Mouse (Mus musculus): ENCODE measurements around the gene Fam71e2.

Fam71e2 gene

DNA sequence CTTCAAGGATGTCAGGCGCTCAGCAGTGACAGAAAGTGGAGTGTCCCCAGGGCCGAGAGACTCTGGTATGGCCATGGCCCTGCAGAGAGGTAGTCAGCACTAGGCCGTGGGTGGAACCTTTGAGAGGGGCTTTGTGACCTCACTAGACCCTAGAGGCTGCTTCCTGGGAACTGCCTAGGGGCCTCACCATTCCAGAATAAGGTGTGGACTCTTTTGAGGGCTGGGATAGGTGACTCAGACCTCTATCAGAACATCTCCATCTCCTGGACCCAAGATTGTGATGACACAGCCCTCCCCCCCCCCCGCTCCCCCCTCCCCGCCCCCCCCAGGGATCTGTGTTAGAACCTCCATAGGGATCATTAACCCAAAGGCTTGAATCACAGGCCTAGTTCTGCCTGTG, at the start of gene Fam71e2:
Fam71e2 (minus strand) TSS at position 101 of the 400 bp plus-strand sequence.
- in situ Hi-C loops (cut with MboI, MseI) = no loop called here

- in situ Hi-C loops (cut with MboI, MseI) = loop anchor here in 1 of 2 experiments (10.0 kb wide), 1 partner anchor 862 kb away; no protein-coding TSS in a partner anchor
Measured at GRCm38 (mm10) chr7:4816559-4816958, 45.5 kb upstream of the Fam71e2 start.

GRCm38 (mm10) chr7:4813105-4813791, 42.1 kb upstream of the Fam71e2 start:
- in situ Hi-C loops (cut with MboI, MseI) = loop anchor here in 1 of 2 experiments (5.0 to 10.0 kb wide), 2 partner anchors 54 to 858 kb away; no protein-coding TSS in a partner anchor

DNA sequence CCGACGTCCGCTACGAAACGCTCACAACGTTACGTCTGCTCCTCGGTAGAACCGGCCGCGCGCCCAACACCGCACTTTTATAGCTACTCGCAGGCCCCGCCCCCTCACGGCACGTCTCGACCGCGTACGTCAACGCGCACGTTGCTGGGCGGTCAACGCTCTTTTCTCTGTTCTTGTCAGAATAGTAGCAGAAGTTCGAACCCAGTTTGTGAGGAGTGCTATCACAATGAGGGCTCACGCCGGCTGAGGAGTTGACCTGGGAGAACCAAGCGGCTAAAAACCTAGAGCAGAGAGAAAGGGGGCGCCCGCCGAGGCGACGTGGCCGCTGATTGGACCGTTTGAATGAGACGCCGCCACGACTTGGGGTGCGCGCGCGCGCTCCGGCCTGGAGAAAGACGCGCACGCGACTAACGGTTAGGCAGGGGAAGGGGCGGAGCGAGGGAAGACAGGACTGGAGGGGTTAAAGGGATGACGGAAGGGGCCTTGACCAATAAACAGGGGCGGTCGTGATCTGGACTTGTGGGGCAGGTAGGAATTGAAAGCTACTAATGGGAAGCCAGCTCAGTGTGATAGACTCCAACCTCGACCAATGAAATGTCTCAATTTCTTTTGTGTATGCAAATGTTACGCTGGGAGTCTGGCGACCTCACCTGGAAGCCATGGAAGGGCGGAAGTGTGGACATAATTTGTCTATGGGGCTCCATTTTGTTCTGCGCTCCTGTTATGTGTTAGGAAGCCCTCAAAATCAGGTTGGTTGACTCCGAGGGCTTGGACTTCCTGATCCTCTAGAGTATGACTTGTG, 41.4 kb upstream of the Fam71e2 start, which contains the start of gene Ube2s:
Ube2s (minus strand) TSS at position 288 of the 802 bp plus-strand sequence.
- in situ Hi-C loops (cut with MboI, MseI) = loop anchor here in 1 of 2 experiments (5.0 to 10.0 kb wide), 2 partner anchors 55 to 858 kb away; no protein-coding TSS in a partner anchor

GRCm38 (mm10) chr7:4811842-4812302, 40.8 kb upstream of the Fam71e2 start:
- in situ Hi-C loops (cut with MboI, MseI) = loop anchor here in 1 of 2 experiments (5.0 to 10.0 kb wide), 2 partner anchors 55 to 857 kb away; no protein-coding TSS in a partner anchor

GRCm38 (mm10) chr7:4811131-4811530, 40.0 kb upstream of the Fam71e2 start:
- in situ Hi-C loops (cut with MboI, MseI) = loop anchor here in 1 of 2 experiments (5.0 to 10.0 kb wide), 2 partner anchors 56 to 856 kb away; no protein-coding TSS in a partner anchor

- in situ Hi-C loops (cut with MboI, MseI) = loop anchor here (5.0 to 10.0 kb wide), 2 partner anchors 1112 to 1149 kb away; partner anchors contain the start of genes Mboat7 (in 1 of the 2) and Tsen34 (in 1 of the 2)
Measured at GRCm38 (mm10) chr7:4806716-4807115, 35.6 kb upstream of the Fam71e2 start.

DNA sequence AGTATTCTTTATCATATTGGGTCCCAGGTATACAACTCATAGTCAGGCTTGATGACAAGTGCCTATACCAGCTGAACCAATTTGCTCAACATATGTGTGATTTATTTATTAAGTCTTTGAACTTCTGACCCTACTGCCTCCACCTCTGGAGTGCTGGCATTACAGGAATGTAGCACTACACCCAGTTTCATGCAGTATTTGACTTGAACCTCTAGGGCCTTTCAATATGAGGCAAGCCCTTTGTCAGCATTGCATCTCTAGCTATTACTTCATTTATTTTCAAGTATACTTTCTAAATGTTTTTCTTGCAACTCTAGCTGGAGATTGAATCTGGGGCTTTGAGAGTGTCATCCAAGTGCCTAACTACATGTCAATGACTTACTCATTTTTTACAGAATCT, 31.1 kb upstream of the Fam71e2 start:
- in situ Hi-C loops (cut with MboI, MseI) = loop anchor here in 1 of 2 experiments (10.0 kb wide), 1 partner anchor 1107 kb away; the partner anchor contains the start of genes Mboat7 and Tsen34

GRCm38 (mm10) chr7:4795767-4796433, 24.8 kb upstream of the Fam71e2 start:
- in situ Hi-C loops (cut with MboI, MseI) = no loop called here

DNA sequence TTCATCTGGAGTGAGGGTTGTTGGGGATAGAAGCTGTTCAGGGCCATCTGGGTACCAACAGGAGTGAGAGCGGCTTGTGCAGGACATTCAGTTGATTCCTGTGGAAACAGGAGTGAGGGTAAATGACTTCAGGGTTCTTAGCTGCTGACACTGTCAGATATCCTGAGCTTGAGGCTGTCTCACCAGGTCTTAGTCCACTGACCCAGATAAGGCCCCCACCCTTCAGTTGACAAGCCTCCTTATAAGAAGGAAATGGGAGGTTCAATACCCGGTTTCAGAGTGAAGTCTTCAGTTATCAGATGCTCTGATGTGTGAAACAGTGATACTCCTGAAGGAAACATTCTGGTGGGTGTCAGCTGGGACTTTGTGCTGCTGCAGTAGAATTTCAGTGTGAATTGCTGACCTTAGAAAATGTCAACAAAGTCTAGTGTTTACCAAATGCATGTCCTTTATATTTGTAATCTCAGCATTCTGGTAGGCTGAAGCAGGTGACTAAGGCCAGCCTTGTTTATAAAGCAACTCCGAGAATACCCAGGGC, 23.6 kb upstream of the Fam71e2 start:
- in situ Hi-C loops (cut with MboI, MseI) = loop anchor here in 1 of 2 experiments (5.0 kb wide), 1 partner anchor 142 kb away; no protein-coding TSS in a partner anchor

GRCm38 (mm10) chr7:4793674-4794073, 22.6 kb upstream of the Fam71e2 start:
- in situ Hi-C loops (cut with MboI, MseI) = loop anchor here in 1 of 2 experiments (5.0 kb wide), 1 partner anchor 141 kb away; no protein-coding TSS in a partner anchor

DNA sequence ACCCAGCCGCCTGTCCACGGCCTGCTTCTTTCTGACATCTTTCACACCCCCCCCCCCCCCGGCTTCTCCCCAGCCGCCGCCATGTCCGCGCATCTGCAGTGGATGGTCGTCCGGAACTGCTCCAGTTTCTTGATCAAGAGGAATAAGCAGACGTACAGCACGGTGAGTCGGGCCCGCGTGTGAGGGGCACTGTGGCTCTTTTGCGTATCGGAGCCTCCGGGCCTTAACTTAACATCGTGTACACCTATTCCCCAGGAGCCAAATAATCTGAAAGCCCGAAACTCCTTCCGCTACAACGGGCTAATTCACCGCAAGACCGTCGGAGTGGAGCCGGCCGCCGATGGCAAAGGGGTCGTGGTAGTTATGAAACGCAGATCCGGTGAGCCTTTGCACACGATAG, 22.1 kb upstream of the Fam71e2 start:
- in situ Hi-C loops (cut with MboI, MseI) = loop anchor here in 1 of 2 experiments (5.0 kb wide), 1 partner anchor 141 kb away; no protein-coding TSS in a partner anchor

GRCm38 (mm10) chr7:4792278-4793212, 21.4 kb upstream of the Fam71e2 start, which contains the start of gene Rpl28:
Gene Rpl28, plus strand, starts transcription at chr7:4792874.
- in situ Hi-C loops (cut with MboI, MseI) = loop anchor here in 1 of 2 experiments (5.0 kb wide), 1 partner anchor 140 kb away; no protein-coding TSS in a partner anchor

- in situ Hi-C loops (cut with MboI, MseI) = loop anchor here in 1 of 2 experiments (5.0 kb wide), 1 partner anchor 1162 kb away; the partner anchor contains the start of genes Prpf31 and Tfpt
Measured at GRCm38 (mm10) chr7:4789436-4789935, 18.4 kb upstream of the Fam71e2 start, which contains the start of gene Tmem238. Gene Tmem238, minus strand, starts transcription at chr7:4789656.

DNA sequence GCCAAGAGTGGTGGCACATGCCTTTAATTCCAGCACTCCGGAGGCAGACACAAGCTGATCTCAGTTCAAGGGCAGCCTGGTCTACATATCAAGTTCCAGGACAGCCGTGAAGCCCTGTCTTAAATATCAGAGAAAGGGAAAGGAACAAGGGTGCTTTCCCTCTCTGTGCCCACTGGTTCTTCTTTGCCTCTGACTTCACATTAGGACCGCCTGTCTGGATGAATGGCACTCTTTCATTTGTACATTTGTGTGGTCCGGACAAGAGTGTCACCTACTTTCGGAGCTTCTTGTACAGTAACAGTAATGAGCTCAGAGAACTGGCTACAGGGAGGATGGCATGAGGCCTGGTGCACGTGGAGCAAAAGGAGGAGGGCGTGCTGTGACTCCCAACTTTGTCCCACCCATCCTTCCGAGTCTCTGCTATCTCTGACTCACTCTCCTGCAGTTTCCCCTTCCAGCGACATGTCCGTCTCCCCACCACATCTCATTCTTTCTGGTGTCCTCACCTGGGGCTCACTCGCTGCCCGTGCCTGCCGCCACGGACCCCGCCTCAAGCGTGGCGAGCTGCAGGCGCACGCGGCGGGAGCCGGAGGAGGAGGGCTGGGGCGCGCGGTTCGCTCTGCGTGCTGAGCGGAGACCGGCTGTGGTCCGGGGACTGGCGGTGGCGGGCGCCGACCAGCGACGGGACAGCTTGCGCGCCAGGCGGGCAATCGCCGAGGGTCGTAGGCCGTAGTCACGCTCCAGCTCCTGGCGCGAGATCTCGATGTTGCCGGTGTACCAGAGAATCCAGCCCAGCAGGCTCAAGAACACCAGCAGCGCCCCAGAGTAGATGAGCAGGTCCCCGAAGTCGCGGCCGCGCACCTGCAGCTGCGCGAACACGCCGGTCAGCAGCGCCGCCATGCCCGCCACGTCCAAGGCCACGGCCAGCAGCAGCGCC, 17.7 kb upstream of the Fam71e2 start:
- in situ Hi-C loops (cut with MboI, MseI) = loop anchor here in 1 of 2 experiments (5.0 kb wide), 1 partner anchor 1161 kb away; the partner anchor contains the start of genes Prpf31 and Tfpt

GRCm38 (mm10) chr7:4783667-4784268, 12.7 kb upstream of the Fam71e2 start:
- in situ Hi-C loops (cut with MboI, MseI) = no loop called here

- in situ Hi-C loops (cut with MboI, MseI) = no loop called here
Measured at GRCm38 (mm10) chr7:4782759-4783158, 11.7 kb upstream of the Fam71e2 start, which contains the start of the genes Il11 and Tmem190. Gene Il11, minus strand, starts transcription at chr7:4782859. Gene Tmem190, plus strand, starts transcription at chr7:4782937.
